Mouse (Mus musculus) central nervous system, embryonic 14 days (tissue): ENCODE data around the gene Olfr63. TPM values are rescaled to one million over a fixed set of nuclear protein-coding genes. Genes with fewer than 3 reads are reported as not detected.

Experiments
- polyA plus RNA-seq: library from polyadenylated mRNA; depleted of rRNA; stranded (reverse); fragments of >200 nt; gene quantifications from 2 replicates; pipeline ENCODE4 v1.2.3, GENCODE M21; 2012; rRNA removed

Olfr63 gene
- polyA plus RNA-seq = not detected in 2 replicates

DNA sequence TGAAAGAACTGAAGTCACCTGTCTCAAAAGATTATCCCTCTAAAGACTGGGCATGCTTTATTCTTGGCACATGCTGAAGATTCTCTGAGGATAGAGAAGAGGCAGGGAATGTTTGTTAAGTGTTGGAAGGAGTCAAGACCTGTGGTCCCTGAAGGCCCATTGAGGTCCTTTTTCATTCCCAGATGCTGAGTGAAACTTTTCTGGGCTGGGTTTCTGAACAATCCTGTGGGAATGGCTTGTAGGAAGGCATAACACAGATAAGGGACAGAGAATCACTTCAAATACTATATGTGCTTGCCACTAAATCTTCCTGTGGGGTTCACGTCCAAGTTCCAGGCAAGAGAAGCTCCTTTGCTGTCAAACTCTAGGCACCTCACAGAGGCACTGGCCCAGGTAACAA, at the start of gene Olfr63:
Gene Olfr63 (plus strand): TSS at position 301 of the 400 bp plus-strand sequence.

DNA sequence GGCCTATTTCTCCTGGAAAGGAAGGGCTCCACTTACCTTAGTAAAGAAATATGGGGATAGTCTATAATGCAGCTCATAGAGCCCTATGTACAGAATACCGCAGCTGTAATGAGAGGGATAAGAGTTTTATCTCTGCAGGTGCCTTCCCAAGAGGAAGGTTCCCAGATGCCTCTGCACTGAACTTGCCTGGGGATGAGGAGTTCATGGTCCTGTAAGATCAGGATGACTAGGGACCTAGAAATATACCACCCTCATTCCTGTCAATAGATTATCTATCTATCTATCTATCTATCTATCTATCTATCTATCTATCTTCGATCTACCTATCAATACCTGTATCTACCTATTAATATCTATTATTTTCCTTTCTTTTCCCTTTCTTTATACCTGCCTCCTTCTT, 42.9 kb upstream of the Olfr63 start, which contains the start of gene Olfr1564:
Gene Olfr1564 (minus strand): TSS at position 101 of the 400 bp plus-strand sequence.

DNA sequence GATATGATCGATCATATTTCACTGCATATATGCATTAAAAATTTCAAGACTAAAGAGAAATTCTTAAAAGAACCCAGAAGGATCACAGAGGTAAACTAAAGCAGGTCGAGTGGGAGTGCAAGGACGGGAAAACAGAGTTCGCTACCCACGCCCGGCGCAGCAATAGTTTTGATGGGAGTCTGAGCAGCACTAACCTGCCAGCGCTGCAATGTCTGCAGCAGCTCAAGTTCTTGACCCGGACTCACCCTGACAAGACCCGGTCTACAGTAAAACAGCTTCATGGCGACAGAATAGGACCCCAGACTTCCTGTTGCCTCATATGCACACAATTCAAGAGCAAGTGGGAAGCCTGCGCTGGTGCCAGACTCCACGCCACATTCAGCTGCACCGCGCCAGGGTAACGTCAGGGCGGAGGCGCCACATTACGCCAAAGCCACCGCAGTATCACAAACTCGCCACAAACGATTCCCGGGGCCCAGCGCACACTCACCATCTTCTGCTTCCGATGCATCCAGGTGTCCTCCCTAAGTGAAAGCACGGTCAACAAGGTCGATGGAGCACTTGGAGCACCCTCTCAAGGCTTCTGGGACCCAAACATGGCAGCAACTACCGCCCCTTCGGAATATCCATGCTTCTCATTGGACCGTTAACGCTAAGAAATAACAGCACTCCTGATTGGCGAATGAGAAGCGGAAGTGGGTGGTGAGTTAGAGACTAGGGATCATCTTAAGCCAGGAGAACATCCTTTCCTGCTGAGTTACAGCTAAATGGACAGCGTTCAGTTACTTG, 9.8 kb upstream of the Olfr63 start, which contains the start of gene Zfp955a:
Gene Zfp955a (minus strand): TSS at position 616 of the 789 bp plus-strand sequence.

DNA sequence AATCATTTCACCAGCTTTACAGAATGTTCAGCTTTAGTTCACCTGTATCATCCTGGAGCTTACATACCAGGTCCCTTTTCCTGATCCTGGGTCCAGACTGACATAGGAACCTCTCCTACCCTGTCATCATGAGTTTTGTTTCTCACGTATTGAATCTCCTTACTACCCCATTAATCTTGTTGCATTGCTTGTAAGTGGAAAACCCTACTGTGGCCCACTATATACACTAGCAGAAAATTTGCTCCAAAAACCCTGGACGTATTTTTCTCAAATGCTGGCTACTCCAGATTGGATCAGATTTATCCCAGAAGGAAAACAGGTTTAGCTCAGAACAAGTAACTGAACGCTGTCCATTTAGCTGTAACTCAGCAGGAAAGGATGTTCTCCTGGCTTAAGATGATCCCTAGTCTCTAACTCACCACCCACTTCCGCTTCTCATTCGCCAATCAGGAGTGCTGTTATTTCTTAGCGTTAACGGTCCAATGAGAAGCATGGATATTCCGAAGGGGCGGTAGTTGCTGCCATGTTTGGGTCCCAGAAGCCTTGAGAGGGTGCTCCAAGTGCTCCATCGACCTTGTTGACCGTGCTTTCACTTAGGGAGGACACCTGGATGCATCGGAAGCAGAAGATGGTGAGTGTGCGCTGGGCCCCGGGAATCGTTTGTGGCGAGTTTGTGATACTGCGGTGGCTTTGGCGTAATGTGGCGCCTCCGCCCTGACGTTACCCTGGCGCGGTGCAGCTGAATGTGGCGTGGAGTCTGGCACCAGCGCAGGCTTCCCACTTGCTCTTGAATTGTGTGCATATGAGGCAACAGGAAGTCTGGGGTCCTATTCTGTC, 24.8 kb downstream of the Olfr63 start, which contains the start of gene Zfp955b:
Gene Zfp955b (plus strand): TSS at position 506 of the 837 bp plus-strand sequence.

Other genes with a start within 250 kb of the Olfr63 start
- 12.1 and 13.0 TPM in 2 replicates for gene Zfp763, start 231.3 kb upstream of the Olfr63 start, polyA plus RNA-seq
- gene 4921501E09Rik, start 196.6 kb upstream of the Olfr63 start, polyA plus RNA-seq = not detected in 2 replicates
- gene Zfp563, start 175.4 kb upstream of the Olfr63 start, polyA plus RNA-seq = 11.9 and 14.4 TPM in 2 replicates
- 0.33 TPM in 2 replicates for gene Morc2b, start 125.0 kb upstream of the Olfr63 start, polyA plus RNA-seq
- gene Olfr55, start 96.2 kb upstream of the Olfr63 start, polyA plus RNA-seq = not detected in 2 replicates
- not detected in 2 replicates for gene Olfr239, start 73.4 kb upstream of the Olfr63 start, polyA plus RNA-seq
- gene Olfr1564, start 43.0 kb upstream of the Olfr63 start, polyA plus RNA-seq = 0.32 and 0.38 TPM in 2 replicates
- gene Zfp955a, start 9.5 kb upstream of the Olfr63 start, polyA plus RNA-seq = 9.1 and 9.6 TPM in 2 replicates
- 11.1 and 11.2 TPM in 2 replicates for gene Zfp955b, start 24.9 kb downstream of the Olfr63 start, polyA plus RNA-seq
- gene Zfp81, start 94.2 kb downstream of the Olfr63 start, polyA plus RNA-seq = 14.8 and 18.2 TPM in 2 replicates
- gene Zfp101, start 130.0 kb downstream of the Olfr63 start, polyA plus RNA-seq = 19.1 and 21.0 TPM in 2 replicates
- gene Actl9, start 168.2 kb downstream of the Olfr63 start, polyA plus RNA-seq = 0.08 and 0.15 TPM in 2 replicates